Mouse (Mus musculus) thymus, adult 2 months (tissue): ENCODE data around the gene Enpp6.

Source experiments
- CTCF ChIP-seq: fragments of 200-500 bp; IDR thresholded peaks from 2 replicates; pipeline ENCODE4 v1.5.1; 2012; ENCODE audit warnings: mild to moderate bottlenecking, control low read depth, low read length, moderate library complexity, borderline replicate concordance; ENCODE audit not compliant: control insufficient read depth, poor library complexity, insufficient read depth; ENCODE audit errors: extremely low read depth
- POLR2A ChIP-seq: fragments of 200-500 bp; IDR thresholded peaks from 2 replicates; pipeline ENCODE4 v1.6.1; 2012; ENCODE audit warnings: mild to moderate bottlenecking, low read length, control low read depth, moderate library complexity; ENCODE audit not compliant: control insufficient read depth, poor library complexity, insufficient read depth; ENCODE audit errors: extremely low read depth

DNA sequence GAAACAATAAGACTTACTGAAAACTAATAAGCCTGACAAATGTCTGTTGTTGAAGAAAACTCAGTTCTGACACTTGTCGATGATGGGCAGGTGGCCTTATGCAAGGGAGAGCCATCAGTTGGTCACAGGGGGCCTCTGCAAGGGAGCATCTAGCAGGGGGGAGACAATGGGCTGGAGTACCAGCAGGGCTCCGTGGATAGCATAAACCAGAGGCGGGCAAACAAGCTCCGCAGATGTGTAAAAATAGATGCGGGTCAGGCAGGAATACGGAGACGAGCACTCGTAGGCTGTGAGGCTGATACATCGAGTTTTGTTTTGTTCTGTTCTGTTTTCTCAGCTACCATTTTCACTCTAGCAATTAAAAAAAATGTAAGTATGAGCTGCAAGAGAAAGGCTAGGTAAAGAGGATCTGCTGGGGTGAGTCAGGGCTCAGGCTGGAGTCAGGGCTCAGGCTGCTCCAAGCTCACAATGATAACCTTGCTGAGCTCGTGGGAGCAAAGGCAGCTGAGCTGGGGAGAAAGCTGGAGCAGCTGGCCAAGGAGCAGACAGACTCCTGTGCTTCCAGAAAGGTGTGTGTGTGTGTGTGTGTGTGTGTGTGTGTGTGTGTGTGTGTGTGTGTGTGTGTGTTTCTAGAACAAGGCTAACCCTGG, 40.3 kb downstream of the Enpp6 start:
- TF ChIP-seq CTCF (no peak), POLR2A (no peak)
